Mouse (Mus musculus) MEL (cell line): ENCODE measurements at regions not wholly inside any gene's neighbourhood (a gene's known extent, or its start where the extent isn't known, plus 50 kb on each side); places are given as distances from the start of the nearest gene placed in this dataset.

Experiments
- DNase-seq: peaks from one replicate; pipeline ENCODE4 v3.0.0; 2011; ENCODE audit warnings: low read depth, low spot score
- H3K27ac ChIP-seq: 2 replicates; pipeline ENCODE4 v1.5.1; 2012; ENCODE audit warnings: low read depth, mild to moderate bottlenecking, control low read depth, low read length, moderate library complexity; ENCODE audit not compliant: control insufficient read depth
- H3K27me3 ChIP-seq, 2 experiments: fragments of 150-350 bp in 1 of 2; sonication (generic) in 1 of 2; 2 replicates each; pipeline ENCODE4 v1.6.1; 2012; ENCODE audit warnings: low read length in 2 of 2, mild to moderate bottlenecking in 2 of 2, improper control_type of control experiment in 1 of 2, moderate library complexity in 1 of 2; ENCODE audit not compliant: insufficient read depth in 2 of 2, control insufficient read depth in 1 of 2
- H3K36me3 ChIP-seq, 2 experiments: 2 replicates each; pipeline ENCODE4 v1.6.1; 2012 to 2014; ENCODE audit warnings: low read length in 2 of 2, improper control_type of control experiment in 1 of 2, inconsistent platforms in 1 of 2, mild to moderate bottlenecking in 1 of 2; ENCODE audit not compliant: insufficient read depth in 2 of 2, control insufficient read depth in 1 of 2
- H3K4me1 ChIP-seq, 2 experiments: fragments of 150-350 bp in 1 of 2; sonication (generic) in 1 of 2; 2 replicates each; pipeline ENCODE4 v1.6.1; 2012; ENCODE audit warnings: low read length in 2 of 2, improper control_type of control experiment in 1 of 2, mild to moderate bottlenecking in 1 of 2; ENCODE audit not compliant: insufficient read depth in 2 of 2, control insufficient read depth in 1 of 2
- H3K4me3 ChIP-seq, 2 experiments: fragments of 150-350 bp in 1 of 2; sonication (generic) in 1 of 2; 2 replicates each; pipeline ENCODE4 v1.5.1; 2012; ENCODE audit warnings: low read depth in 2 of 2, low read length in 2 of 2, mild to moderate bottlenecking in 2 of 2, moderate library complexity in 2 of 2, control low read depth in 1 of 2, improper control_type of control experiment in 1 of 2; ENCODE audit not compliant: control insufficient read depth in 1 of 2, insufficient read depth in 1 of 2
- H3K79me2 ChIP-seq: 2 replicates; pipeline ENCODE4 v1.6.1; 2012; ENCODE audit warnings: mild to moderate bottlenecking, low read length, moderate library complexity; ENCODE audit not compliant: control insufficient read depth, poor library complexity, insufficient read depth
- H3K9ac ChIP-seq: 2 replicates; pipeline ENCODE4 v1.6.1; 2012; ENCODE audit warnings: low read depth, mild to moderate bottlenecking, control low read depth, low read length, moderate library complexity; ENCODE audit not compliant: control insufficient read depth, poor library complexity, severe bottlenecking
- H3K9me3 ChIP-seq: fragments of 150-350 bp; sonication (generic); replicated peaks from 2 replicates; pipeline ENCODE4 v1.6.1; 2012; ENCODE audit warnings: mild to moderate bottlenecking, low read length, improper control_type of control experiment, moderate library complexity; ENCODE audit not compliant: insufficient read depth
- CHD2 ChIP-seq: IDR thresholded peaks from 2 replicates; pipeline ENCODE4 v1.6.1; 2011; ENCODE audit warnings: low read length, improper control_type of control experiment
- CTCF ChIP-seq, 3 experiments: IDR thresholded peaks in 2 of 3; conservative IDR thresholded peaks in 1 of 3; 2 replicates each; pipeline ENCODE4 v1.5.1; 2011 to 2012; ENCODE audit warnings: low read length in 3 of 3, low read depth in 2 of 3, mild to moderate bottlenecking in 2 of 3, improper control_type of control experiment in 1 of 3, inconsistent platforms in 1 of 3, mixed read lengths in 1 of 3, moderate library complexity in 1 of 3; ENCODE audit not compliant: control insufficient read depth in 1 of 3, insufficient read depth in 1 of 3, poor library complexity in 1 of 3, severe bottlenecking in 1 of 3
- E2F4 ChIP-seq: IDR thresholded peaks from 2 replicates; pipeline ENCODE4 v1.6.1; 2011; ENCODE audit warnings: low read depth, low read length, improper control_type of control experiment, borderline replicate concordance
- ELF1 ChIP-seq: IDR thresholded peaks from 2 replicates; pipeline ENCODE4 v1.6.1; 2014; ENCODE audit warnings: low read depth, mild to moderate bottlenecking, inconsistent platforms, low read length, improper control_type of control experiment, moderate library complexity
- EP300 ChIP-seq, 2 experiments: IDR thresholded peaks; 2 replicates each; pipeline ENCODE4 v1.6.1; 2011; ENCODE audit warnings: improper control_type of control experiment in 2 of 2, low read length in 2 of 2, low read depth in 1 of 2, mild to moderate bottlenecking in 1 of 2
- ETS1 ChIP-seq: IDR thresholded peaks from 2 replicates; pipeline ENCODE4 v1.6.1; 2012; ENCODE audit warnings: low read depth, mild to moderate bottlenecking, inconsistent platforms, low read length, improper control_type of control experiment, moderate library complexity
- GABPA ChIP-seq: IDR thresholded peaks from 2 replicates; pipeline ENCODE4 v1.6.1; 2012; ENCODE audit warnings: low read depth, mild to moderate bottlenecking, inconsistent platforms, low read length, improper control_type of control experiment, moderate library complexity
- HCFC1 ChIP-seq: IDR thresholded peaks from 2 replicates; pipeline ENCODE4 v1.6.1; 2012; ENCODE audit warnings: low read depth, mild to moderate bottlenecking, inconsistent platforms, low read length, improper control_type of control experiment, moderate library complexity
- KAT2A ChIP-seq: conservative IDR thresholded peaks from 2 replicates; pipeline ENCODE4 v1.6.1; 2012; ENCODE audit warnings: low read depth, low read length, improper control_type of control experiment, inconsistent platforms
- MAX ChIP-seq: IDR thresholded peaks from 2 replicates; pipeline ENCODE4 v1.6.1; 2011; ENCODE audit warnings: low read length, improper control_type of control experiment
- MXI1 ChIP-seq: IDR thresholded peaks from 2 replicates; pipeline ENCODE4 v1.6.1; 2011; ENCODE audit warnings: mild to moderate bottlenecking, low read depth, low read length, improper control_type of control experiment
- MYB ChIP-seq: IDR thresholded peaks from 2 replicates; pipeline ENCODE4 v1.6.1; 2011; ENCODE audit warnings: mild to moderate bottlenecking, low read depth, low read length, improper control_type of control experiment
- MYC ChIP-seq: IDR thresholded peaks from 2 replicates; pipeline ENCODE4 v1.6.1; 2011; ENCODE audit warnings: low read depth, mild to moderate bottlenecking, low read length, improper control_type of control experiment, moderate library complexity
- NELFE ChIP-seq: IDR thresholded peaks from 2 replicates; pipeline ENCODE4 v1.6.1; 2011; ENCODE audit warnings: low read depth, low read length, improper control_type of control experiment
- POLR2AphosphoS2 ChIP-seq: IDR thresholded peaks from 2 replicates; pipeline ENCODE4 v1.6.1; 2011; ENCODE audit warnings: low read length, improper control_type of control experiment
- POLR2AphosphoS5 ChIP-seq: IDR thresholded peaks from 2 replicates; pipeline ENCODE4 v1.6.1; 2012; ENCODE audit warnings: low read depth, borderline replicate concordance, mild to moderate bottlenecking, inconsistent platforms, low read length, moderate library complexity, mixed read lengths
- RAD21 ChIP-seq: IDR thresholded peaks from 2 replicates; pipeline ENCODE4 v1.6.1; 2011; ENCODE audit warnings: mild to moderate bottlenecking, low read depth, low read length, improper control_type of control experiment
- RCOR1 ChIP-seq: IDR thresholded peaks from 2 replicates; pipeline ENCODE4 v1.6.1; 2012; ENCODE audit warnings: low read depth, mild to moderate bottlenecking, inconsistent platforms, low read length, improper control_type of control experiment
- SIN3A ChIP-seq: IDR thresholded peaks from 2 replicates; pipeline ENCODE4 v1.6.1; 2012; ENCODE audit warnings: low read length, improper control_type of control experiment, inconsistent platforms
- SMC3 ChIP-seq: IDR thresholded peaks from 2 replicates; pipeline ENCODE4 v1.6.1; 2011; ENCODE audit warnings: low read depth, low read length, improper control_type of control experiment
- TAL1 ChIP-seq: IDR thresholded peaks from 2 replicates; pipeline ENCODE4 v1.6.1; 2012; ENCODE audit warnings: mild to moderate bottlenecking, inconsistent platforms, low read length, moderate library complexity, mixed read lengths
- TBP ChIP-seq: IDR thresholded peaks from 2 replicates; pipeline ENCODE4 v1.8.0; 2011; ENCODE audit warnings: low read depth, low read length, improper control_type of control experiment
- UBTF ChIP-seq: IDR thresholded peaks from 2 replicates; pipeline ENCODE4 v1.6.1; 2012; ENCODE audit warnings: low read depth, mild to moderate bottlenecking, inconsistent platforms, low read length, improper control_type of control experiment, moderate library complexity, borderline replicate concordance; ENCODE audit not compliant: insufficient read depth
- USF2 ChIP-seq, 2 experiments: IDR thresholded peaks; 2 replicates each; pipeline ENCODE4 v1.6.1; 2011 to 2012; ENCODE audit warnings: improper control_type of control experiment in 2 of 2, low read length in 2 of 2, borderline replicate concordance in 1 of 2, inconsistent platforms in 1 of 2, low read depth in 1 of 2, mild to moderate bottlenecking in 1 of 2; ENCODE audit not compliant: insufficient read depth in 1 of 2
- ZC3H11A ChIP-seq: IDR thresholded peaks from 2 replicates; pipeline ENCODE4 v1.6.1; 2012; ENCODE audit warnings: low read depth, mild to moderate bottlenecking, inconsistent platforms, low read length, improper control_type of control experiment

DNA sequence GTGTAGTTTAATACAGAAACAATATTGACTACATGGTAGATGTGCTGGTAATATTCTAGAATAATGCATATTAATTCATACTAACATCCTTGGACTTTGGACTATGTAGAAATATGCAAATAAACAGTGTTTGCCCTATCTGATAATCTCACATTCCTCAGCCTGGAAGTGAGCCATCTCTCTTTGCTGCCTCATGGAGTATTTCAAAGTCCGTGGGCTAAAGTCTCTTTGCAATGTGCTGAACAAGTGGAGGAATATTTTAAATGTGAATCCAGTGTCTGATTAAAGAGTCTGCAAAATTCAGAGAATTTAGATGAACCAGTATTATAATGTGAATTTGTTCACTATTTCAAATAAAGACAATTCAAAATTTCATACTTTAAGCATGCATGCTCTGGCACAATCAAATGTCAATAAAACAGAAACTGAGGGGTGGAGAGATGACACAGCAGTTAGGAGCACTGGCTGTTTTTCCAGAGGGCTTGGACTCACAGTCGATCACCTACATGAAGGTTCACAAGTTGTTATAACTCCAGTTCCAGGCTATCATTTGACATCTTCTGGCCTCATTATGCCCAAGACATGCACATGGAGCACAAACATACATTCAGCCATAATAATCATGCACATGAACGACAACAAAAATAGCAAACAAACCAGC, 487.6 kb upstream of the Adamts5 start:
- H3K36me3 ChIP-seq, result no peaks in the 10 kb centered on the region
- H3K79me2 ChIP-seq, result no peaks in the 10 kb centered on the region
- H3K9ac ChIP-seq, result no peak overlapping the region
- TF ChIP-seq ZC3H11A, result no peak
- TF ChIP-seq TAL1, result no peak
- TF ChIP-seq CTCF (IDR thresholded peaks at IDR 0.05 in 2 of 3, conservative IDR thresholded peaks at IDR 0.05 in 1 of 3; ENCODE audit: control insufficient read depth in 1 of 3, insufficient read depth in 1 of 3, low read depth in 2 of 3, low read length in 3 of 3, poor library complexity in 1 of 3, severe bottlenecking in 1 of 3), result no peak
- no peak for TF ChIP-seq MAX
- no peak for TF ChIP-seq ELF1
- TF ChIP-seq GABPA, result no peak
- TF ChIP-seq SMC3, result no peak
- no peak for TF ChIP-seq POLR2AphosphoS5
- TF ChIP-seq SIN3A, result no peak
- no peak for TF ChIP-seq TBP
- no peak for TF ChIP-seq MXI1
- TF ChIP-seq RAD21, result no peak
- TF ChIP-seq, all 39 proteins: peak for 0
- H3K4me3 ChIP-seq, result no peak overlapping the region
- H3K27ac ChIP-seq, result no peak overlapping the region
- H3K4me1 ChIP-seq, result no peaks in the 10 kb centered on the region
- no peak for DNase-seq
- no peaks in the 10 kb centered on the region for H3K27me3 ChIP-seq
- no peaks in the 10 kb centered on the region for H3K9me3 ChIP-seq

DNA sequence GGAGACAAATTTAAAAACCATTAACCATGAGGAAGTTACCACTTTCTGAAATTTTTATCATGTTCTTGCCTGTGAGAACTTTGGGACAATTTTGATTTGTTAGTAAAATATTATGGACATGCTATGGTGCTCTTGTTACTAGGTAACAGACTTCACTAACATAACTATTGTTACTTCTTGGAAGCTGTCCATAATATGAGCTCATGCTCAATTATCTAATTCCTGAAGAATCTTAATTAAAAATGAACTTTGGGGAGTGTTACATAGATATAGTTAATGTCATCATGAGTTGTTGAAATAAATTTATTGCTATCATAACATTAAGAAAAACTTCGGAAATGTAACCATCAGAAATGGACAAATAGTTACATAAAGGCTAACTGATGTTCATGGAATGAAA, 486.5 kb upstream of the Adamts5 start:
- Histone ChIP-seq H3K9ac (no peak overlapping the region), H3K4me1 (no peaks in the 10 kb centered on the region), H3K27ac (no peak overlapping the region), H3K36me3 (no peaks in the 10 kb centered on the region), H3K79me2 (no peaks in the 10 kb centered on the region), H3K27me3 (no peaks in the 10 kb centered on the region), H3K9me3 (no peaks in the 10 kb centered on the region), H3K4me3 (no peak overlapping the region)
- no peak for DNase-seq
- no peak for TF ChIP-seq CTCF (IDR thresholded peaks at IDR 0.05 in 2 of 3, conservative IDR thresholded peaks at IDR 0.05 in 1 of 3; ENCODE audit: control insufficient read depth in 1 of 3, insufficient read depth in 1 of 3, low read depth in 2 of 3, low read length in 3 of 3, poor library complexity in 1 of 3, severe bottlenecking in 1 of 3)
- TF ChIP-seq MYC, result no peak
- no peak for TF ChIP-seq SMC3
- no peak for TF ChIP-seq UBTF
- TF ChIP-seq MYB, result no peak
- no peak for TF ChIP-seq CHD2
- no peak for TF ChIP-seq ZC3H11A
- TF ChIP-seq HCFC1, result no peak
- no peak for TF ChIP-seq USF2 (IDR thresholded peaks at IDR 0.05; ENCODE audit: borderline replicate concordance in 1 of 2, insufficient read depth in 1 of 2, low read depth in 1 of 2, low read length in 2 of 2)
- TF ChIP-seq RCOR1, result no peak
- no peak for TF ChIP-seq E2F4
- TF ChIP-seq POLR2AphosphoS5, result no peak
- TF ChIP-seq MXI1, result no peak
- TF ChIP-seq NELFE, result no peak
- TF ChIP-seq KAT2A, result no peak
- no peak for TF ChIP-seq ETS1
- TF ChIP-seq POLR2AphosphoS2, result no peak
- no peak for TF ChIP-seq GABPA
- TF ChIP-seq EP300 (IDR thresholded peaks at IDR 0.05; ENCODE audit: low read depth in 1 of 2, low read length in 2 of 2), result no peak
